Mouse (Mus musculus) ovary, postnatal 14 days (tissue): ENCODE results near the gene Plcb2.

Experiments
- DNase-seq: peaks from one replicate; pipeline ENCODE4 v3.0.0; 2022; ENCODE audit warnings: low spot score

The Plcb2 gene

GRCm38 (mm10) chr2:118659077-118659476 lies 69.2 kb downstream of the Plcb2 start:
- no peak for DNase-seq

GRCm38 (mm10) chr2:118658457-118658856 lies 69.8 kb downstream of the Plcb2 start:
- DNase-seq: no peak
